In genomic region chr19:56105452-56106091, GRCm38 (mm10) we compare ENCODE assay signal across 10 mouse cellular contexts.
DNase-seq lines count a peak whose midpoint lies in the region; ATAC-seq and TF ChIP-seq lines count a peak whose summit lies in the region.
"Had no signal": no experiment of that assay in that cellular context is flagged by ENCODE, and none has a peak within 500 bp of the region (broad histone marks: within the 10 kb centered on the region; RNA-seq: fewer than 3 reads in every experiment).

No protein-coding gene starts in this region.

- H3K36me3 ChIP-seq in limb, embryonic 14.5 days (ENCODE audit: control insufficient read depth, insufficient read depth, low read length): no peaks in the 10 kb centered on the region

- H3K27ac ChIP-seq in limb, embryonic 14.5 days (replicated peaks; ENCODE audit: low read depth, low read length): no peak overlapping the region

- no peak overlapping the region for H3K9ac ChIP-seq in limb, embryonic 14.5 days (ENCODE audit: low read depth, low read length, severe bottlenecking)

- ATAC-seq in limb, embryonic 14.5 days (ENCODE audit: low FRiP score, low read depth): peak; percentile 67

- H3K4me1 ChIP-seq in limb, embryonic 14.5 days (ENCODE audit: control insufficient read depth, insufficient read depth, low read length): peaks cover 51% of the 10 kb centered on the region

- peak; percentile 15 for DNase-seq in adrenal gland, adult 2 months
- DNase-seq in adrenal gland, postnatal 25 days: no peak
- peak; percentile 25 to 28 for DNase-seq in right cerebral cortex, postnatal 10 days (ENCODE audit: low spot score in 2 of 2)
- no peak for DNase-seq in right cerebral cortex, postnatal 4 days
- peak; percentile 41 for DNase-seq in limb, embryonic 14.5 days (ENCODE audit: low spot score)
- DNase-seq in layer of hippocampus, postnatal 25 days (ENCODE audit: extremely low spot score in 1 of 2, low spot score in 1 of 2): no peak
- DNase-seq in gastrocnemius, postnatal 25 days: no peak
- DNase-seq in frontal cortex, postnatal 25 days (ENCODE audit: low spot score in 2 of 2): no peak
- DNase-seq: thymus, postnatal 14 days had no signal

- H3K4me3 ChIP-seq in limb, embryonic 14.5 days (replicated peaks; ENCODE audit: low read length): no peak overlapping the region
- H3K4me3 ChIP-seq: erythroblast, embryonic 14.5 days had no signal

- peak overlapping the region; percentile 13; the same call in 1 of the 2 replicates for H3K4me2 ChIP-seq in limb, embryonic 14.5 days (replicated peaks; ENCODE audit: low read depth, low read length, severe bottlenecking)

- H3K27me3 ChIP-seq in limb, embryonic 14.5 days (ENCODE audit: control insufficient read depth, insufficient read depth, low read length): no peaks in the 10 kb centered on the region; the same call in 1 of the 2 replicates

- H3K9me3 ChIP-seq in limb, embryonic 14.5 days (ENCODE audit: control insufficient read depth, low read length): no peaks in the 10 kb centered on the region

- TF ChIP-seq POLR2A in limb, embryonic 14.5 days (IDR thresholded peaks at IDR 0.05; ENCODE audit: borderline replicate concordance, extremely low read depth, insufficient read depth, insufficient read length): no peak

- WGBS in limb, embryonic 14.5 days: 10% methylated on average over 23 of the region's 23 CpGs

Comparison
In these comparisons a context has a peak if more than half of its experiments do, and no peak if none do; other contexts are left out.
1. DNase-seq: peak in adrenal gland, adult 2 months (single experiment), right cerebral cortex, postnatal 10 days (2 of 2) and limb, embryonic 14.5 days (single experiment); none in adrenal gland, postnatal 25 days (single experiment), right cerebral cortex, postnatal 4 days (single experiment), layer of hippocampus, postnatal 25 days (0 of 2), gastrocnemius, postnatal 25 days (single experiment) and frontal cortex, postnatal 25 days (0 of 2).